Mouse (Mus musculus): ENCODE measurements around the gene Dlx1.

The Dlx1 gene

GRCm38 (mm10) chr2:71580632-71581466 is 52.9 kb downstream of the Dlx1 start:
- Histone ChIP-seq H3K36me3 (ENCODE audit: insufficient read depth, low read length) (no peaks in the 10 kb centered on the region), H3K27me3 (ENCODE audit: insufficient read depth, low read length) (peaks cover 23% of the 10 kb centered on the region), H3K4me1 (replicated peaks; ENCODE audit: low read depth, low read length) (peaks cover 3% of the 10 kb centered on the region; the same call in 1 of the 2 replicates), H3K9me3 (ENCODE audit: low read length) (no peaks in the 10 kb centered on the region), H3K4me3 (replicated peaks; ENCODE audit: low read length) (peak overlapping the region; percentile 81)
- TF ChIP-seq NANOG (IDR thresholded peaks at IDR 0.05; ENCODE audit: borderline replicate concordance, low read length) (no peak), POU5F1 (IDR thresholded peaks at IDR 0.05; ENCODE audit: borderline replicate concordance, low read length) (no peak)

- Histone ChIP-seq H3K4me1 (replicated peaks; ENCODE audit: low read depth, low read length) (peaks cover 3% of the 10 kb centered on the region; the same call in 1 of the 2 replicates), H3K27me3 (ENCODE audit: insufficient read depth, low read length) (peaks cover 23% of the 10 kb centered on the region), H3K9me3 (ENCODE audit: low read length) (no peaks in the 10 kb centered on the region), H3K36me3 (ENCODE audit: insufficient read depth, low read length) (no peaks in the 10 kb centered on the region), H3K4me3 (replicated peaks; ENCODE audit: low read length) (peak overlapping the region; percentile 81)
- TF ChIP-seq CTCF (conservative IDR thresholded peaks at IDR 0.05; ENCODE audit: low read length) (no peak), NANOG (IDR thresholded peaks at IDR 0.05; ENCODE audit: borderline replicate concordance, low read length) (no peak), POU5F1 (IDR thresholded peaks at IDR 0.05; ENCODE audit: borderline replicate concordance, low read length) (no peak)
Observed at GRCm38 (mm10) chr2:71581488-71581887, 53.6 kb downstream of the Dlx1 start.

Measured in E14TG2a.4 (cell line).